Comparison of ENCODE assay signal across 6 mouse cellular contexts in genomic region chr16:31550539-31550938, GRCm38 (mm10).
DNase-seq lines count a peak whose midpoint lies in the region; ATAC-seq and TF ChIP-seq lines count a peak whose summit lies in the region.
"Not testable (repeated sequence)": the region's sequence is repeated elsewhere in the genome, so short reads cannot be mapped to it uniquely, and the experiment has no call there.

No protein-coding gene starts in this region.

- 78% methylated on average over 2 of the region's 2 CpGs for WGBS in liver, embryonic 11.5 days
- WGBS in liver, embryonic 14.5 days (ENCODE audit: insufficient replicate concordance) = 75% methylated on average over 2 of the region's 2 CpGs
- WGBS in stomach, postnatal 0 days = 87% methylated on average over 2 of the region's 2 CpGs

- not testable (repeated sequence) for H3K9ac ChIP-seq in liver, embryonic 11.5 days (ENCODE audit: low read depth, low read length); liver, embryonic 14.5 days (replicated peaks); stomach, postnatal 0 days (ENCODE audit: low read length)

- H3K27me3 ChIP-seq in liver, embryonic 11.5 days (replicated peaks; ENCODE audit: control insufficient read depth, insufficient read depth, low read length) = peaks cover 19% of the 10 kb centered on the region
- H3K27me3 ChIP-seq in liver, embryonic 14.5 days (ENCODE audit: control insufficient read depth, insufficient read depth, low read length) = peaks cover 25% of the 10 kb centered on the region
- not testable (repeated sequence) for H3K27me3 ChIP-seq in stomach, postnatal 0 days (ENCODE audit: control insufficient read depth, insufficient read depth, low read length)

- H3K9me3 ChIP-seq in liver, embryonic 11.5 days (ENCODE audit: control insufficient read depth, low read length); liver, embryonic 14.5 days (ENCODE audit: control insufficient read depth, low read length); stomach, postnatal 0 days (ENCODE audit: control insufficient read depth, low read length): not testable (repeated sequence)

- not testable (repeated sequence) for H3K36me3 ChIP-seq in liver, embryonic 11.5 days (ENCODE audit: control insufficient read depth, insufficient read depth, low read length); liver, embryonic 14.5 days (replicated peaks; ENCODE audit: control insufficient read depth, insufficient read depth, low read depth); stomach, postnatal 0 days (ENCODE audit: control insufficient read depth, insufficient read depth, low read length)

- not testable (repeated sequence) for TF ChIP-seq EP300 in liver, embryonic 14.5 days (IDR thresholded peaks at IDR 0.05; ENCODE audit: low read depth); stomach, postnatal 0 days (optimal IDR thresholded peaks at IDR 0.05)

- H3K27ac ChIP-seq in liver, embryonic 11.5 days (ENCODE audit: low read depth, low read length); liver, embryonic 14.5 days; stomach, postnatal 0 days (replicated peaks): not testable (repeated sequence)

- ATAC-seq in erythroid progenitor cell, adult 5-6 weeks (replicated peaks; ENCODE audit: low FRiP score, poor library complexity, severe bottlenecking) = peak; percentile 49; the same call in 1 of the 2 replicates
- peak; percentile 60; the same call in 1 of the 2 replicates for ATAC-seq in liver, embryonic 11.5 days (replicated peaks; ENCODE audit: low FRiP score)
- peak; percentile 56; the same call in 1 of the 2 replicates for ATAC-seq in liver, embryonic 14.5 days (ENCODE audit: insufficient read depth)
- ATAC-seq in stomach, postnatal 0 days (ENCODE audit: low FRiP score, low TSS enrichment) = peak; percentile 61; the same call in 1 of the 2 replicates

- TF ChIP-seq CTCF in liver, embryonic 14.5 days (IDR thresholded peaks at IDR 0.05; ENCODE audit: low read depth); stomach, postnatal 0 days (IDR thresholded peaks at IDR 0.05; ENCODE audit: low read depth): not testable (repeated sequence)

- not testable (repeated sequence) for H3K4me2 ChIP-seq in liver, embryonic 11.5 days; liver, embryonic 14.5 days (ENCODE audit: low read depth); stomach, postnatal 0 days (replicated peaks; ENCODE audit: low read depth)

- H3K4me1 ChIP-seq in liver, embryonic 11.5 days (replicated peaks; ENCODE audit: control insufficient read depth, insufficient read depth, low read length) = peaks cover 18% of the 10 kb centered on the region
- peaks cover 22 to 33% of the 10 kb centered on the region in 2 experiments for H3K4me1 ChIP-seq in liver, embryonic 14.5 days (replicated peaks; ENCODE audit: control insufficient read depth in 2 of 2, insufficient read depth in 2 of 2, low read length in 1 of 2)
- H3K4me1 ChIP-seq in stomach, postnatal 0 days (replicated peaks; ENCODE audit: control insufficient read depth, insufficient read depth) = not testable (repeated sequence)

- DNase-seq in ES-CJ7 (ENCODE audit: low read depth, low spot score) = peak; percentile 34
- DNase-seq in c-Kit-negative CD71-positive TER-119-positive erythroid progenitor cells, embryonic 14.5 days (ENCODE audit: low read depth, low spot score) = peak; percentile 32
- not testable (repeated sequence) for DNase-seq in liver, embryonic 11.5 days (ENCODE audit: low spot score)
- DNase-seq in liver, embryonic 14.5 days (ENCODE audit: low read depth in 3 of 3, low spot score in 3 of 3) = peak; percentile 18 to 49 (median 33)
- peak; percentile 26 for DNase-seq in stomach, postnatal 0 days (ENCODE audit: low spot score)

- H3K4me3 ChIP-seq in liver, embryonic 11.5 days (ENCODE audit: low read depth, low read length); liver, embryonic 14.5 days (ENCODE audit: insufficient read depth in 1 of 2, low read depth in 2 of 2, low read length in 2 of 2); stomach, postnatal 0 days (ENCODE audit: low read depth, low read length): not testable (repeated sequence)
